Mouse (Mus musculus) gonadal fat pad, adult 2 months (tissue): ENCODE results near the gene Bhmt. TPM values are rescaled to one million over a fixed set of nuclear protein-coding genes. Genes with fewer than 3 reads are reported as not detected.
"Not testable (repeated sequence)": the region's sequence is repeated elsewhere in the genome, so short reads cannot be mapped to it uniquely, and the experiment has no call there.

ENCODE experiments used
- DNase-seq: peaks from one replicate; pipeline ENCODE4 v3.0.0-alpha.2; 2012; ENCODE audit warnings: low read depth
- polyA plus RNA-seq: library from polyadenylated mRNA; depleted of rRNA; stranded (reverse); fragments of >200 nt; gene quantifications from 2 replicates; pipeline ENCODE4 v1.2.3, GENCODE M21; 2012; rRNA removed

Bhmt gene
- polyA plus RNA-seq, 1 experiment: 0.08 TPM

- no peak for DNase-seq
Measured at GRCm38 (mm10) chr13:93608476-93608875, 29.3 kb downstream of the Bhmt start.

DNA sequence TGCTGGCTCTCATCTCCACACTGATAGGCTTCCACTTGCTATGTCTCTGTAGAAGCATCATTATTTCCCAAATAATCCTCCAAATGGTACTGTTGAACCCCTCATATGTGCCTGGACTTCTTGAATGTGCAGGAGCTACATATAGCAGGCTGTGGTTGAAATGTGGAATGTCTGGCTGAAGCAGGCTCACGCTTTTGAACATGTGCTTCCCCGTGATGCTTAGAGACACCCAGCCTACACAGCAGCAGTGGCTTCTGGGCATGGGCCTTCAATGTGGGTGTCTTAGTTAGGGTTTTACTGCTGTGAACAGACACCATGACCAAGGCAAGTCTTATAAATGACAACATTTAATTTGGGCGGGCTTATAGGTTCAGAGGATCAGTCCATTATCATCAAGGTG, 30.1 kb downstream of the Bhmt start:
- no peak for DNase-seq

DNA sequence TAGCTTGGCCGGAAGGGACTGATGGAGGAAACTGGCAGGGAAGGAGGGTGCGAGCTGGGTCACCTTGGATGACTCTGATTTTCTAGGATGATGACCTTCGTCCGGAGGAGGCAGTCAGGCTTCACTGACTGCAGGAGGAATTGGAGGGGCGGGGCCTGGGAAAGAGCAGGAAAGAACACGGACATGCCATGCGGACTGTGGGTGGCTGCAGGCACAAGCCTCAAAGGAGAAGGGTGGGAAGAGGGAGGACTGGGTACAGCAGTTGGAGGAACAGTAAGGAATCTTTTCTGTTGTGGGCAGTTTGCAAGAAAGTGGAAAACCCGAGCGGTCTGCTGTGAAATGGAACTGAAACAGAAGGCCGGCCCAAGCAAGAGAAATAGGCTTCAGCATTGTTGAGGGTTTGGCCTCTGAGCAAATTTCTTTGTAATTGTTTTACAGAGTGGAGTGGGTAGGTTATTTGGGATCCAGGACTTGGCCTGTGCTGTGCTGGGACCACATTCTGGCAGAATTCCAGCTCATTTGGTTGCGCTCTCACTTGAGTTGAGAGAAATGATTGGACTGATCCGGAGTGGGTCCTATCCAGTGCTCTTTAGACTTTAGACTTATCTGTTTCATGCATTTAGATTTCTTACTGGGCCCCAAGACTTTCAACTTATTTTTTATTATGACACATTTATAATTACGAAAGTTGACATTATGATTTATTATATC, 30.7 kb downstream of the Bhmt start:
- no peak for DNase-seq

DNA sequence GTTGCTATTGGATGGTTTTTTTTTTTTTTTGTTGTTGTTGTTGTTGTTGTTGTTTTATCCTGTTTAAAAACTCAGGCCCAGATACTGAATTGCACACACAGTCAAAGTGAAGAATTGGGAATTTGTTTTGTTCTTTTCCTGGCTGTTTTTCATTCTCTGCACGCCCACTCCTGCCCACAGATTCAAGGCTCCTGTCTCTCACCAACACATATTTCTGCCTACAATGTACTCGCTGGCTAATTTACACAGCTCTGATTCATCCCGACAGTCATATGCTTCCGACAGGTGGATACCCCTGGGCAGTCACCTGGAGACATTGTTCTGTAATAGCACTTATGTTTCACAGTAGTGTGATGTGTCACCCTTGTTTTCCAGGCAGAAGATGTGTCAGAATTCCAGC, 33.1 kb downstream of the Bhmt start:
- no peak for DNase-seq

- DNase-seq: peak; percentile 55
Measured at GRCm38 (mm10) chr13:93601527-93601926, 36.2 kb downstream of the Bhmt start.

DNA sequence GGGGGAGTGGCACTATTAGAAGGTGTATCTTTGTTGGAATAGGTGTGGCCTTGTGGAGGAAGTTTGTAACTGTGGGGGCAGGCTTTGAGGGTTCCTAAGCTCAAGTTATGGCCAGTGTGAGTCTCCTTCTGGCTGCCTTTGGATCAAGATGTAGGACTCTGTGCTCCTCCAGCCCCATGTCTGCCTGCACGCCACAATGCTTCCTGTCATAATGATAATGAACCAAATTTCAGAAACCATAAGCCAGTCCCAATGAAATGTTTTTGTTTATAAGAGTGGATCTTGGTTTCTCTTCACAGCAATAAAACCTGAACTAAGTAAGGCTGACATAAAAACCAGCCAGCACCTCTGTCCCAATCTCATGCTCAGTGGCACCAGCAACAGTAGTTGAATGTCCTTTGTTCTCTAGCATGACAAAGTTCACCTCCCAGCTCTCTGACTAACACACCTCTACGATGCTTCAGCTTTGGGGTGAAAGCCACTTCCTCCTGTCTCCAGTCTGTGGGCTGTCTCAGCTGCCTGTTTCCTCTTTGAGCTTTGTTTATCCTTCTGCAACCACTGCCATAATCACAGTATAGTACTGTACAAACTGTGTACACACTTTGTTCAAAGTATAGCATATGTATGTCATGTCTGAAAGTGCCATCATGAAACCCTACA, 44.6 kb downstream of the Bhmt start:
- DNase-seq: no peak

GRCm38 (mm10) chr13:93582526-93582925, 55.2 kb downstream of the Bhmt start:
- DNase-seq: not testable (repeated sequence)

- DNase-seq: no peak
Measured at GRCm38 (mm10) chr13:93580431-93580830, 57.3 kb downstream of the Bhmt start.

- no peak for DNase-seq
Measured at GRCm38 (mm10) chr13:93569676-93570075, 68.1 kb downstream of the Bhmt start.

Other genes starting within 250 kb of the Bhmt start
- gene Jmy, start 138.2 kb downstream of the Bhmt start, polyA plus RNA-seq: 8.6 and 10.8 TPM in 2 replicates
- gene Bhmt2, start 36.3 kb upstream of the Bhmt start, polyA plus RNA-seq: 0.07 and 0.08 TPM in 2 replicates
- 0.16 TPM in 1 of 2 replicates, not detected in the other for gene Dmgdh, start 36.5 kb upstream of the Bhmt start, polyA plus RNA-seq
- gene Arsb, start 133.7 kb upstream of the Bhmt start, polyA plus RNA-seq: 29.3 and 36.0 TPM in 2 replicates